Mouse (Mus musculus): Measurements from ENCODE around the gene Wdr78.

Gene Wdr78

DNA sequence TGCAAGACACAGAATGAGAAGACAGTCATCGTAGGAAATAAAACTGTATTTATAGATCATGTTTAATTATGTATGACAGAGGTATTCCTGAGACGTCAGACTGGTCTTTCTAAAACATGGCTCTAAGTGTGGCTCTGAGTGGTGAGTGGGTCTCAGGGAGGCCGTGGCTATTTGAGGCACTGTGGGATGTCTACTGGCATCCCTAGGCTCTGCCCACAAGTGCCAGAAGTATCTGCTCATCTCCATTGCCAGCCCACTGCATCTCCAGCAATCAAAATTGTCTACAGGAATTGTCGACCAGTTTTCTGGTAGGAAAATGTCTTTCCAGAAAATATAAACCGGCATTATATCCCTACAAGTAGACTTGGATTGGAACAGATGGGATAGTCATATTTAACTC, 57.4 kb downstream of the Wdr78 start:
- DNase-seq (ENCODE audit: low spot score in 2 of 2) = no peak

DNA sequence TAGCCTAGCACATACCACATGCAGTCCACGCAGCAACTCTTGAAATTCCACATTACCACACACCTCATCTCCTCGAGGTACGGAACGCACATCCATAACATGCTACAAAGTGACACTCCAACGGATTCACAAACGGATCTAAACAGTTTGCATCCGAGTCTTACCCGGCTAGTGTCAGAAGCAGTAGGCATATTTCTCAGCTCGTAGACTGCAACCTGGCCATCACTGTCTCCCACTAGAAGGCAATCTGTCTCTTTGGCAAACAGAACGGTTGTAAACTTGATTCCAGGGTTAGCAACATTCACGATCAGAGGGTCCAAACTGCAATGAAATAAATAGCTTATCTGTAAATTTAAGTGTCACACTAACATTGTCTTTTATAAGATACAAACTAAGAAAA, 66.3 kb downstream of the Wdr78 start:
- no peak for DNase-seq (ENCODE audit: low spot score in 2 of 2)

DNA sequence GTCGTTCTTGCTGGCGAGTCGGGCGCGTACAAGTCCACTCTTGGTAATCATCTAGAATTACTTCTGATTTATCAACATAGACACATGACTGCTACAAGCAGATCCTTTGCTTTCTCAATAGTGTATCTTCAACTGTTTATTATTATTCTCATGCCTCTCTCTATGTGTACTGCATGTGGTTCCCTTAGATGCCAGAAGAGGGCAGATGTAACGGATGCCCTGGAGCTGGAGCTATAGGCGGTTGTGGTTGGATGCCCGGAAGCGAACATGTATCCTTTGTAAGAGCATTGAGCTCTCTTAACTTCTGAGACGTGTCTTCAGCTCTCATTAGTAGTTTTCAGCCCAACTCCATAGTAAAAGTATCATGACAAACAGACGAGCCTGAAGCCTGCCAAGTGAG, 71.4 kb downstream of the Wdr78 start:
- no peak for DNase-seq (ENCODE audit: low spot score in 2 of 2)

DNA sequence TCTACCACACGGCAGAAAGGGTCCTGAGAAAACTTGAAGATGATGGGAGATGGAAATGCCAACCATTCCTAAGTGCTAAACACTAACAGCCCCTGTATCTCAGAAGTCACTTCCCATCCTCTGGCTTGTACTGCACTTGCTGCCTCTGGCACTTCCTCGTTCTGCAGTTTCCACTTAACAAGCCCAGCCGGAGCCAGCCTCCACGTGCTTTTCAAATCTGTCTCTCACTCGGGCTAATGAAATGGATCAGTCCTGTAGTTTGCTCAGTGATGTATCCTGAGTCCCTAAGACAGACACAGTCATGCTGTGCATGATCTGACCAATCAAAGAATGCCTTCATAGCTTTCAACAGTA, 74.5 kb downstream of the Wdr78 start:
- DNase-seq (ENCODE audit: low spot score in 2 of 2) = no peak

- DNase-seq (ENCODE audit: low spot score in 2 of 2) = no peak
Observed at GRCm38 (mm10) chr4:103039103-103039837, 75.1 kb downstream of the Wdr78 start.

GRCm38 (mm10) chr4:103028177-103029088, 85.9 kb downstream of the Wdr78 start:
- no peak for DNase-seq (ENCODE audit: low spot score in 2 of 2)

DNA sequence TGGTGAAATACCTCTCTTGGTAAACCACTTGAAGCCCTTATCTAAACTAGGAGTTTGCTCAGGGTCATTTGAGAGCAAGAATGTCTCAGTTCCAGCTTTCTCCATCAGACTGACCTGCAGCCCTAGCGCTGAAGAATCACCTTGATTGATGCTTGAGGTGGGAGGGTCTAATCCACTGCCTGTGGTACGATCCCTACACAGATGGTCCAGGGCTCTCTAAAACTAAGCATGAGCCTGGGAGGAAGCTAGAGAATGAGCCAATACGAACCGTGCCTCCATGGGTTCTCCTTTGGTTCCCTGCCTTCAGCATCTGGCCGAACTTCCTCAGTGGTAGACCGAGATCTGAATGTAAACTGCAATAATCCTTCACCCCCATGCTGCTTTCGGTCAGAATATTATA, 86.6 kb downstream of the Wdr78 start:
- DNase-seq (ENCODE audit: low spot score in 2 of 2) = no peak

DNA sequence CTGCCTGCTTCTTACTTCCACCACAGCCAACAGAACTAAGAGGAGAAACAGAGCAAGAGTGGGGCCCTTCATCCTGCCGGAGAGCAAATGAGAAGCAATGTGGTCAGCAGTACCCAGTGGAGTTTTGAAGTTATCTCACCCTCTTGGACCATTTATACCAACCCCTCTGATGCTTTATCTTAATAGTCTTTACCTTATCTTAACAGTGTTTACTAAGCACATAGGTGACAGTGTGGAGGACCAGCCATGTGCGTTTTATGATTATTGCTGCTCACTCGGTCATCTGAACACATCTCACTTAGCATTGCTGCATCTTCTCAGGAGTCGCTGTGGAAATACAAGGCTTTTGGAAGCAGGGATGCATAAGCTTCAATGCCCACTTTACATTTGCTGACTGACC, 87.7 kb downstream of the Wdr78 start, which contains the start of gene Insl5:
Insl5 (minus strand) TSS at position 222 of the 400 bp plus-strand sequence.
- no peak for DNase-seq (ENCODE audit: low spot score in 2 of 2)

GRCm38 (mm10) chr4:103013490-103013889, 100.9 kb downstream of the Wdr78 start:
- no peak for DNase-seq (ENCODE audit: low spot score in 2 of 2)

GRCm38 (mm10) chr4:103011823-103012222, 102.5 kb downstream of the Wdr78 start:
- DNase-seq (ENCODE audit: low spot score in 2 of 2) = no peak

GRCm38 (mm10) chr4:103010734-103011133, 103.6 kb downstream of the Wdr78 start:
- no peak for DNase-seq (ENCODE audit: low spot score in 2 of 2)

DNA sequence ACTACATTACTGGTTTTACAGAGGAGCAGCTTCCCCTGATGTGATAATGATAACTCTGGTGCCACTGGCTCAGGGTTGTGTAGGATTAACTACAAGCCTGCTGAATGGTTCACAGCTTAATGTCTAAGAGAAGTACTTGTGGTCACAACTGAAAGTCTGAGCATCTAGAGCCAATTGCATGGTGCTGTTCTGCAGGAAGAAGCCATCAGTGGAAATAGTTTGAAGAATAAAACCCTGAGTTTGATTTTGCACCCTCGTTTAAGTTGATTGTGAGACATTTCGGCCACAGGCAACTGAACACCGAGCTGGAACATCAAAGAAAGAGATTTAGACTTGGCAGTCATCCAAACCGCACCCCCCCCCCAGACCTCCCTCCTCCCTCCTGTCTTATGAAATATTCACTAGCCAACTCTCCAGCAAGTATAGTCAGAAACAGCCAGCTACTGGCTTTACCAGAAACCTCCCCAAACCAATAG, 107.4 kb downstream of the Wdr78 start:
- DNase-seq (ENCODE audit: low spot score in 2 of 2) = no peak

- peak in 1 of 2 experiments; percentile 38 for DNase-seq (ENCODE audit: low spot score in 2 of 2)
Observed at GRCm38 (mm10) chr4:103006266-103006665, 108.1 kb downstream of the Wdr78 start.

DNA sequence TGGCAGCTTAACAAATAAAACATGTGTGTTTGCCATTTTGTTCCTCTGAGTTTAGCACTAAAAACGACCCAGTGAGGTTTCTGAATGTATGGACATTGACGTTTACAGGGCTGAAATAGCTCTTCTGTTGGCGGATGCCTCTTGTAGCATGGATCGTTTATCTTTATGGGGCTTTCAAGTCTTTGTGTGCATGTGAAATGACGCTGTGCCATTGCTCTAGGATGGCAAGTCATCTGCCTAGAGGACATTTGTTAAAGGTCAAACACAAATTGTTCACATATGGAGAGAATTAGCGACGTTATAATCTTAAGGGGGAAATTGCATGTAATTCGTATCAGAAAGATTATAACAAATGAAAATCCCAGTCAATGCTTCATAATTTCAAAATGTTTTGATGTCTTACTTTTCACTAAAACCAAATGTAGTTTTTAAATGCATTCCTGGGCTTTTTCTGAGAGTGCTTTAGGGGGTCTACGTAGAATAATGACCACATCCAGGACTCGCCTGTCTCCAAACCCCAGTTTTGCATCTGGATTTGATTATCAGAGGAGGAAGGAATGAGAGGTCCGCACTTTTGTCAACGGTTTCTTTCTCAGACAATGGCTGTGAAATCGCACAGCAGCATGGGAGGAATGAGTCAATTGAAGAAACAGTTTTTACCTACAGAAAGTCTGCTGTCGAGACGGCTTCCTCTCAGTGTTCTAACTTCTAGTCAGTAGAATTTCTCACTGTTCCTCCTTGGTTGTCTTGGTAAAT, 109.0 kb downstream of the Wdr78 start:
- peak in 1 of 2 experiments; percentile 18 for DNase-seq (ENCODE audit: low spot score in 2 of 2)

DNA sequence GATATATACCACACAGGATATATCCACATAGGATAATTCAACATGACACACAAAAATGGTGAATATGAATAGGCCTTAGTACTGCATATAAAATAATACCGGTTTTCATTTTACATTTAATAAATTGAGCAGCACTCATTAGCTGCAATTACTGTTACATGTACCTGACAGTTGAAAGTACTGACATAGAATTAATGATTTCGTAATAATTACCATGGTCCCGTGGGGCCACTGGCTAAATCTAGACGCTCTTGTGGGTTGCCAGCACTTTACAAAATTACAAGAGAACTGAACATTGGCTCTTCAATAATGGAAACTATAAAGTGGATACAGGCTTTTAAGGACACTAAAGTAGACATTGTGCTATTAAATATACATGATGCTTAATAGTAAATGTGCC, 109.7 kb downstream of the Wdr78 start:
- peak in 1 of 2 experiments; percentile 2 for DNase-seq (ENCODE audit: low spot score in 2 of 2)

DNA sequence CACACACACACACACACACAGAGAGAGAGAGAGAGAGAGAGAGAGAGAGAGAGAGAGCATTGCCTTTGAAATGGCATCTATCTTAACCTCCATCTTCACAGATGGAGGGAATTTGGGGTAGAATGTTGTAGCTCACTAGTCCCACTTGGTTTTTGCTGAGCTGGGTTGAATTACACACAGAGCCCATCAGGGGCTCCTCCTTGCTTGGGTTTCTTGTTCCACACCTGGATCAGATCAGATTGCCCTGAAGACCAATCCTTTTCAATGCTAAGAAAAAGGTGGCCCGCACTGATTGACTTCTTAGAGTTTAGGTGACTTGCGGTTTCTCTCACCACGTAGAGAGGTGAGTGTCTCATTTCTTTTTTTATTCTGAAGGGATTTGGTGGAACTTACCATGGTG, 122.7 kb downstream of the Wdr78 start:
- no peak for DNase-seq (ENCODE audit: low spot score in 2 of 2)

GRCm38 (mm10) chr4:102990595-102991340, 123.6 kb downstream of the Wdr78 start:
- DNase-seq (ENCODE audit: low spot score in 2 of 2) = no peak

DNA sequence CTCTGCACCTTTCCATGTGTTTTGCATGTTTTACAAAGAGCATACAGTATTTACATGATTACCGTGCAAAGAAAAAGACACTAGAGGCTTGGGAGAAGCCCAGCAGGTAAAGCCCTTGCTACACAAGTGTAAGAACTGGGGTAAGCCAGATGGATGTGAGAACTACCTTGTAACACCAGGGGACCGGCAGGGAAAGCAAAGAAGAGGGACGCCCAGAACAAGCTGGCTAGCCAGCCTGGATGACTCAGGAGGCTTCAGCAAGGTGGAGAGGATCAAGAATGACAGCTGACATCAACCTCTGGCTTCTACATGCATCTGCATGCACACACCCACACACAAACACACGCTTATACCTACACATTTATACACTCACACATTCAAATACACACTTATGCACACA, 124.3 kb downstream of the Wdr78 start:
- DNase-seq (ENCODE audit: low spot score in 2 of 2) = no peak

DNA sequence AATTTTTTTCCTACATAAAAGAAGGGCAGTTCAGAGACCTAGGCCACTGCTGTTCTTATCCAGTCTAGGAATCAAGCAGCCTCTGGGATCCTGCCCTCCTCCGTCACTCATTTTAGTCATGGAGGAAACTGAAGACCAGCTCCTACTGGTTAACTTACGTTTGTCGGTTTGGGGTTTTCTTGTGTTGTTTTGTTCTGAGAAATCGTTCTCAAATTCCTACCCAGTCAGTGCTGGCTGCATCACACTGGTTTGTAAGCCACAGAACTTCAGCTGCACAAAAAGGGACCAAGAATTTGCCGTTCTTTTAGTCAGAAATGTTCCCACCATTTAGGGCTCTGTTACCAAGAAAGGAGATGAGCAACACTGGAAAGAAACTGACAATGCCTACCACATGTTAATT, 125.0 kb downstream of the Wdr78 start:
- no peak for DNase-seq (ENCODE audit: low spot score in 2 of 2)

- no peak for DNase-seq (ENCODE audit: low spot score in 2 of 2)
Observed at GRCm38 (mm10) chr4:102988526-102988925, 125.8 kb downstream of the Wdr78 start.
